Mouse (Mus musculus): ENCODE results near the gene Ndst4. TPM values are rescaled to one million over a fixed set of nuclear protein-coding genes. Genes with fewer than 3 reads are reported as not detected.

Gene Ndst4
- total RNA-seq, 2 experiments from 2014 or later: 10.8 to 11.0 TPM

- intact Hi-C loops (cut with DNase I): no loop called here
- DNase-seq (ENCODE audit: low spot score in 2 of 2): no peak
These were observed 287.1 kb downstream of the Ndst4 start for GRCm38 (mm10) chr3:125690948-125691347.

GRCm38 (mm10) chr3:125722953-125723352, 319.1 kb downstream of the Ndst4 start:
- intact Hi-C loops (cut with DNase I): no loop called here
- no peak for DNase-seq (ENCODE audit: low spot score in 2 of 2)

GRCm38 (mm10) chr3:125734945-125735344, 331.1 kb downstream of the Ndst4 start:
- intact Hi-C loops (cut with DNase I): no loop called here
- DNase-seq (ENCODE audit: low spot score in 2 of 2): no peak

- no peak for DNase-seq (ENCODE audit: low spot score in 2 of 2)
- intact Hi-C loops (cut with DNase I): no loop called here
These were observed 340.7 kb downstream of the Ndst4 start for GRCm38 (mm10) chr3:125744468-125745141.

GRCm38 (mm10) chr3:125745142-125745496, 341.2 kb downstream of the Ndst4 start:
- intact Hi-C loops (cut with DNase I): no loop called here
- DNase-seq (ENCODE audit: low spot score in 2 of 2): no peak

GRCm38 (mm10) chr3:125746367-125746766, 342.5 kb downstream of the Ndst4 start:
- no peak for DNase-seq (ENCODE audit: low spot score in 2 of 2)
- intact Hi-C loops (cut with DNase I): no loop called here

- DNase-seq (ENCODE audit: low spot score in 2 of 2): no peak
- intact Hi-C loops (cut with DNase I): no loop called here
These were observed 353.0 kb downstream of the Ndst4 start for GRCm38 (mm10) chr3:125756911-125757310.

- no peak for DNase-seq (ENCODE audit: low spot score in 2 of 2)
- intact Hi-C loops (cut with DNase I): no loop called here
These were observed 356.8 kb downstream of the Ndst4 start for GRCm38 (mm10) chr3:125760711-125761110.

Measured in left cerebral cortex, postnatal 25 days (tissue).